Comparison of ENCODE assay signal across 8 mouse cellular contexts in genomic region chr4:131872672-131873292, GRCm38 (mm10). TPM values are rescaled to one million over a fixed set of nuclear protein-coding genes. Genes with fewer than 3 reads are reported as not detected.
DNase-seq lines count a peak whose midpoint lies in the region; ATAC-seq lines count a peak whose summit lies in the region.

No protein-coding gene starts in this region.

- no peak for DNase-seq in kidney, postnatal 10 days
- DNase-seq in thymus, postnatal 4 days: peak; percentile 14
- no peak for DNase-seq in right cerebral cortex, postnatal 36 days (ENCODE audit: low spot score in 2 of 2)
- DNase-seq in natural killer cell, adult 2 months (ENCODE audit: low spot score in 2 of 2): no peak

- peaks cover 7% of the 10 kb centered on the region for H3K36me3 ChIP-seq in kidney, embryonic 15.5 days
- H3K36me3 ChIP-seq in forebrain, embryonic 15.5 days: no peaks in the 10 kb centered on the region
- no peaks in the 10 kb centered on the region for H3K36me3 ChIP-seq in liver, embryonic 16.5 days (ENCODE audit: control insufficient read depth, insufficient read depth)

- H3K27me3 ChIP-seq in kidney, embryonic 15.5 days: no peaks in the 10 kb centered on the region
- H3K27me3 ChIP-seq in forebrain, embryonic 15.5 days: no peaks in the 10 kb centered on the region
- no peaks in the 10 kb centered on the region for H3K27me3 ChIP-seq in liver, embryonic 16.5 days (ENCODE audit: control insufficient read depth, insufficient read depth, low read depth, low read length)

- H3K4me3 ChIP-seq in kidney, embryonic 15.5 days (replicated peaks): peak overlapping the region; percentile 98
- H3K4me3 ChIP-seq in forebrain, embryonic 15.5 days: peak overlapping the region; percentile 90
- peak overlapping the region; percentile 100 for H3K4me3 ChIP-seq in liver, embryonic 16.5 days (ENCODE audit: low read depth, low read length)

- peak overlapping the region; percentile 99 for H3K27ac ChIP-seq in kidney, embryonic 15.5 days
- peak overlapping the region; percentile 99 for H3K27ac ChIP-seq in forebrain, embryonic 15.5 days (replicated peaks)
- peak overlapping the region; percentile 84 for H3K27ac ChIP-seq in liver, embryonic 16.5 days (ENCODE audit: low read length)

- no peaks in the 10 kb centered on the region for H3K9me3 ChIP-seq in kidney, embryonic 15.5 days (replicated peaks)
- H3K9me3 ChIP-seq in forebrain, embryonic 15.5 days: no peaks in the 10 kb centered on the region
- H3K9me3 ChIP-seq in liver, embryonic 16.5 days (replicated peaks; ENCODE audit: control insufficient read depth, low read length): no peaks in the 10 kb centered on the region

- peaks cover 37% of the 10 kb centered on the region for H3K4me1 ChIP-seq in kidney, embryonic 15.5 days
- peaks cover 38% of the 10 kb centered on the region for H3K4me1 ChIP-seq in forebrain, embryonic 15.5 days
- H3K4me1 ChIP-seq in liver, embryonic 16.5 days (ENCODE audit: control insufficient read depth, low read depth, low read length): peaks cover 38% of the 10 kb centered on the region

- WGBS in kidney, embryonic 15.5 days: 8% methylated on average over 11 of the region's 11 CpGs
- WGBS in forebrain, embryonic 15.5 days: 11% methylated on average over 11 of the region's 11 CpGs
- 6% methylated on average over 11 of the region's 11 CpGs for WGBS in liver, embryonic 16.5 days (ENCODE audit: insufficient replicate concordance)

- ATAC-seq in kidney, embryonic 15.5 days (replicated peaks; ENCODE audit: low FRiP score): peak; percentile 40
- ATAC-seq in activated CD4-positive, CD25-positive, alpha-beta regulatory T cell, adult 4 months: peak; percentile 21
- peak; percentile 46 for ATAC-seq in forebrain, embryonic 15.5 days (replicated peaks)
- no peak; the same call in 1 of the 2 replicates for ATAC-seq in liver, embryonic 16.5 days (ENCODE audit: low read depth)

- peak overlapping the region; percentile 61 for H3K9ac ChIP-seq in kidney, embryonic 15.5 days
- H3K9ac ChIP-seq in forebrain, embryonic 15.5 days (replicated peaks): peak overlapping the region; percentile 100
- peak overlapping the region; percentile 72 for H3K9ac ChIP-seq in liver, embryonic 16.5 days (ENCODE audit: low read depth, low read length)

- peak overlapping the region; percentile 63 for H3K4me2 ChIP-seq in kidney, embryonic 15.5 days
- H3K4me2 ChIP-seq in forebrain, embryonic 15.5 days (replicated peaks): peak overlapping the region; percentile 58
- peak overlapping the region; percentile 85 for H3K4me2 ChIP-seq in liver, embryonic 16.5 days (ENCODE audit: low read depth, low read length)

RNA-seq across cellular contexts. Expression of gene Srsf4, which starts 0.6 kb away (rescaled TPM):
- polyA plus RNA-seq in kidney, embryonic 15.5 days (2015; fragmentation: Nextera tagmentation; extraction: Ambion mirVana): 110 and 114 TPM in 2 replicates
- polyA plus RNA-seq in activated CD4-positive, CD25-positive, alpha-beta regulatory T cell, adult 4 months (2017; shearing (Covaris generic)): 10 to 100 TPM; 10.8 to 12.2 TPM
- polyA plus RNA-seq in forebrain, embryonic 15.5 days (2015; fragmentation: Nextera tagmentation; extraction: Ambion mirVana): 154 and 159 TPM in 2 replicates
- 51.2 and 51.9 TPM in 2 replicates for polyA plus RNA-seq in liver, embryonic 16.5 days (2015; fragmentation: Nextera tagmentation; extraction: Ambion mirVana)

RNA-seq across cellular contexts. Expression of gene Mecr, which starts 29.5 kb away (rescaled TPM):
- polyA plus RNA-seq in kidney, embryonic 15.5 days (2015; fragmentation: Nextera tagmentation; extraction: Ambion mirVana): 45.8 and 47.4 TPM in 2 replicates
- polyA plus RNA-seq in activated CD4-positive, CD25-positive, alpha-beta regulatory T cell, adult 4 months (2017; shearing (Covaris generic)): 10 to 100 TPM; 27.4 to 30.5 TPM
- 40.2 and 41.2 TPM in 2 replicates for polyA plus RNA-seq in forebrain, embryonic 15.5 days (2015; fragmentation: Nextera tagmentation; extraction: Ambion mirVana)
- 32.8 and 33.0 TPM in 2 replicates for polyA plus RNA-seq in liver, embryonic 16.5 days (2015; fragmentation: Nextera tagmentation; extraction: Ambion mirVana)

RNA-seq across cellular contexts. Expression of gene Ptpru, which starts 34.7 kb away (rescaled TPM):
- 30.3 TPM in 2 replicates for polyA plus RNA-seq in kidney, embryonic 15.5 days (2015; fragmentation: Nextera tagmentation; extraction: Ambion mirVana)
- under 1 TPM in 1 of 2 experiments, not detected in 1; 0.10 TPM for polyA plus RNA-seq in activated CD4-positive, CD25-positive, alpha-beta regulatory T cell, adult 4 months (2017; shearing (Covaris generic))
- polyA plus RNA-seq in forebrain, embryonic 15.5 days (2015; fragmentation: Nextera tagmentation; extraction: Ambion mirVana): 23.9 and 25.2 TPM in 2 replicates
- 3.4 and 5.0 TPM in 2 replicates for polyA plus RNA-seq in liver, embryonic 16.5 days (2015; fragmentation: Nextera tagmentation; extraction: Ambion mirVana)

RNA-seq across cellular contexts. Expression of gene Tmem200b, which starts 48.8 kb away (rescaled TPM):
- 1.1 and 1.3 TPM in 2 replicates for polyA plus RNA-seq in kidney, embryonic 15.5 days (2015; fragmentation: Nextera tagmentation; extraction: Ambion mirVana)
- polyA plus RNA-seq in activated CD4-positive, CD25-positive, alpha-beta regulatory T cell, adult 4 months (2017; shearing (Covaris generic)): not detected
- 0.17 and 0.22 TPM in 2 replicates for polyA plus RNA-seq in forebrain, embryonic 15.5 days (2015; fragmentation: Nextera tagmentation; extraction: Ambion mirVana)
- not detected in 2 replicates for polyA plus RNA-seq in liver, embryonic 16.5 days (2015; fragmentation: Nextera tagmentation; extraction: Ambion mirVana)
